Mouse (Mus musculus): ENCODE data around the gene Btbd11.

The Btbd11 gene

DNA sequence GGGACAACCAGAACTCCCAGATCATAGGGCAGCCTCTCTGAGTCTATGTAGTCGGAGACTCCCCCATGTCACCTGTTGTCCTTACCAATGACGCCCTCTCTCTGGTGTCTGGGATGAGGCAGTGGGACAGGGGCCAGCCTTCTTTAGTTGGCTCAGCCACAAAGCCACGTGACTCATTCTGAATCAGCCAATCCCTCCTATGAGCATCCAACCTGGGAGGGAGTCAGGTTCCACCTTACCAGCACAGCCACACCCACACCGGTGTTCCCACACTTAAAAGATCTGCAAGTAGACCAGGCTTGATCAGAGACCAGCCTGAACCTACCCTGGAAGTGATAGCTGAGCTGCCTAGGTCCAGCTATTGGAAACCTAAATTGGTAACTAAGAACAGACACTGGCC is 141.1 kb downstream of the Btbd11 start:
- DNase-seq: no peak

DNA sequence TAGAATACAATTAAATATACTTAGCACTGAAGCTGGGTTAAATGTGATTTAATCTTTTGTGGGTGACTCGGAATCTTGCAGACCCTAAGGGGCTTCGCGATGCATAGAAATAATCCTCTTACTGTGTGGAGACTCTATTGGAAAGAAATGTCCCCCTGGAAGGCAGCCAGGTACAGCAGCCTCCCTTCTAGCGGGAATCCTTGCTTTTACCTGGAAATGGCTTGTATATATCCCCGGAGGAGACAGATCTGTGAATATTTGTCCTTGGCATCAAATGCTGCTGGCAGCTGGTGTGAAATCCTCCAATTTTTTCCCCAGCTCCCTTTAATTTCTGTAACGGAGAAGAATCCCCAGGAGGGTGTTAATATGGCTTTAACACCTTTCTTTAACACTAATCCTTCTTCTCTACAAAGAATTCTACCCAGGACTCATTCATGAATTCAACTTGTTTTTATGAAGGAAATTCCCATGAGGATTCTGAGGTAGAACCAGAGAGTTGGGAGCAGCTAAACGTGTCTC is 146.6 kb downstream of the Btbd11 start:
- DNase-seq: no peak

GRCm38 (mm10) chr10:85538051-85538753 is 151.6 kb downstream of the Btbd11 start:
- no peak for DNase-seq

DNA sequence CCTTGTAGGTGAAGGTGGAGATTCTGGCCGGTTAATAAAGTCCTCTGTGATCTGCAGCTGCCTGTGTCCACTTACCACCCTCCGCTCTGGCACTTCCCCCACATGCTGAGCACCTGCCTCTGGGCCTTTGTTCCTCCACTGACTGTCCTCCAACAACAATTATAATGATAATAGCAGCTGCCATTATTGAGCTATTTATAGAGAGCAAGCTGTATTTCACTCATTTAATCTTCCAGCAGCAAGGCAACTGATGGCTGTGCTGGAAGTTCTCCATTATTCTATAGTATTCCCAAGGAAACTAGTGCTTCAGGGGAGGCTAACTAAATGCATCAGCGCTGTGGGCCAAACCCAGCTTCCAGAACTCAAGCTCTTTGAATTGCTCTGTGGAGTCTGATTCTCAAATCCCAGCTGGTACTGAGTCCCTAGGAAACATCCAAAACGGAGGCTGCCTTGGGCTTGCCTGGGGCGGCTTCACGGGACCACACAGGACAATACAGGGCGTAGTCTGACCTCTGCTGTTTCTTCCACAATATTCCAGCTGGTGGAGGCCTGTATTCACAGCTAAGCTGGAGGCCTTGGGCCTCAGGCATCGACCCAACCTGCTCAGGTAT is 153.0 kb downstream of the Btbd11 start:
- no peak for DNase-seq

DNA sequence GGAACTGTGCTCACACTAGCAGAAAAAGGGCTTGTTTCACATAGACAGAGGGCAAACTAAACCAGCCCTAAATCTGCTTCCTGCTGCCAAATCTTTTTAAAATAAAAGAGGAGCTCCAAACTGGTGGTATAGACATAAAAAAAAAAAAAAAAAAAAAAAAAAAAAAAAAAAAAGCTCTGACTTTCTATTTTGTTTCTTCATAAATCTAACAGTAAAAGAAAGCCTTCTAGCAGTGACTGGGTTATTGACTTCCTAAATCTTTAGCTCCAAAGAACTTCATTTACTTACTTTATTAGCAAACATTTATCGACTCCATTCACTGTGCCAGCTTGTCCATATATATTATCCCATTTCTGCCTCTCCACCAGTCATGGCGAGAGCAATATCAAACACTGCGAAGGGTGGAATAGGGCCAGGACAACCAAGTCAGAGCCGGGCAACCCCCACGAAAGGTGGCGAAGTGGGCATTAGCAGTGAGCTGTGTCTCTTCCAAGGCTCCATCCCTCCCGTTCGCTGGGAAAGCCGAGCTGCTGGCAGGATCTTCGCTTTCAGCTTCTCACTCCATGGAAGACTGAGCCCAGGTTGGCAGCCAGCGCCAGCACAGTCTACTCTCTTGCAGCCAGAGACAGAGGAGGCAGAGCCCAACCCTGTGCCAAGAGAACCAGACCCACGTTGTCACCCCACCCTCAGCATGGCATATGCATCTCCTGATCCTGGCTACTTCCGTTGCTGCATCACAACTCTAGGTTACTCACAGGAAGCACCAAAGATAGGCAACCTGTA is 153.9 kb downstream of the Btbd11 start:
- no peak for DNase-seq

GRCm38 (mm10) chr10:85541481-85541880 is 154.9 kb downstream of the Btbd11 start:
- no peak for DNase-seq

GRCm38 (mm10) chr10:85541892-85542630 is 155.4 kb downstream of the Btbd11 start:
- DNase-seq: no peak

DNA sequence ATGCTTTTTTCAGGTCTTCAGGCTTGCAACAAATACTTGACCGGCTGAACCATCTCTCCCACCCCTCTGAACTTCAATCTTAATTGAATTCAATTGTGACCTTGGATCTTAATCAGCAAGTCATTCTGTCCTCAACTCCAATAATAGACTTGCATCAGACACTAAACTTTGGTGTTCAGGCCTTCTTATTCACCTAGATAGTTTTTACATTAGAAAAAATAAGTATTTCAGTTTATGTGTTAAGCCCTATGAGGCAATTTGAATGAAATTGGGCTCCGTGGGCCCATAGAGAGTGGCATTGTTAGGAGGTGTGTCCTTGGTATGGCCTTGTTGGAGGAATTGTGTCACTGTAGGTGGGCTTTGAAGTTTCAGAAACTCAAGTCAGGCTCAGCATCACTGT is 156.7 kb downstream of the Btbd11 start:
- DNase-seq: no peak

GRCm38 (mm10) chr10:85544991-85545390 is 158.4 kb downstream of the Btbd11 start:
- no peak for DNase-seq

DNA sequence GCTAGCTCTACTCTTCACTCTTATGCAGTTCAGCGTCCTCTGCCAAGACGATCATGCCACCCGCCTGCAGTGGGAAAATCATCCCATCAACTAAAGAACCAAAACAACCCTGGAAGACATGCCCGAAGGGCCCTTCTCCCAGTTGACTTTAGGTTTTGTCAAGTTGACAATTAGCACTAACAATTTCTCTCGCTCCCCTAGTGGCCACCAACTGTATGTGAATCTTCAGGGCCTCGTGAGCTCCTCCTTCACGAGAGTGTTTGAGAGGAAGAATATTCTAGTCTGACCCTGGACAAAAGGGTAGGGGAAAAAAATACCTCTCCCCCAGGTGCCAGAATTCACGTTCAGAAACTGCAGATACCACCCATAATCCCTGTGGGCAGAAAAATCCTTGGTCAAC is 168.6 kb downstream of the Btbd11 start:
- no peak for DNase-seq

DNA sequence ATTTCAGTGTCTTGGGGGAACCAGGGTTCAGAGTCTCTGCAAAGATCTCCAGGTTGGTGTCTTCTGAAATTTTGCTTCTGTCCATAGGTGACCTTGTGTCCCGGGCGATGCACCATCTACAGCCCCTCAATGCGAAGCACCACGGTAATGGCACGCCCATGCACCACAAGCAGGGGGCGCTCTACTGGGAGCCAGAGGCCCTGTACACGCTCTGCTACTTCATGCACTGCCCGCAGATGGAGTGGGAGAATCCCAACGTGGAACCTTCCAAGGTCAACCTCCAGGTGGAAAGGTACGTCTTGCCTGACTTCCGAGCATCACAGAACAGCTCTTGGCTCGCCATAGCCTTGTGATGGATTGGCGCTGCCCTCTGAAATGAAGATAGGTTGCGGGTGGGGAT is 174.8 kb downstream of the Btbd11 start:
- DNase-seq: no peak

- DNase-seq: no peak
These were observed 184.8 kb downstream of the Btbd11 start for GRCm38 (mm10) chr10:85571456-85571855.

- DNase-seq: no peak
These were observed 186.0 kb downstream of the Btbd11 start for GRCm38 (mm10) chr10:85572571-85572970.

DNA sequence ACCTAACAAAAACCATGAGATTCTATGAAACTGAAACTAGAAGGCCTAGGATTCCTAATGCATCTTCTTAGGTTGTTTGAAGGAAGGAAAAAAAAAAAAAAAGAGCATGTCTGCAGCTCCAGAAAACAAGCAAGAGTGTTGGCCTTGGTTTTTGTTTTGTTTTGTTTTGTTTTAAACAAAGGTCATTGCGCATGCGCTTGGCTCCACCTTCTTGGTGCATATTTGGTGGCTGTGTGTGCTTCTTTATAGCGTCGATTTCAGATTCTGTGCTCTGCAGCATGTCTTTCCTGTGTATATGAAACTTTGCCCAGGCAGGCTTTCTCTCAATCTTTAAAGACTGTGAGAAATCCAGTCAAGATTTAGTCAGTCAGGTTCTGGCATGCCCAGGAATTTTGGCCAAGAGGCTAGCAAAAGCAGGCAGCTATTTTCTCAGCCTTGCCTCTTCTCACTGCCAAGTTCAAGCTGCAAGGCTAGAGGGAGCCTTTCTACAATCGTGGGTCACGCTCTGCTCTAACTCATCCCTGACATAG is 191.3 kb downstream of the Btbd11 start:
- DNase-seq: no peak

- no peak for DNase-seq
These were observed 192.2 kb downstream of the Btbd11 start for GRCm38 (mm10) chr10:85578571-85579465.

GRCm38 (mm10) chr10:85587758-85588157 is 201.1 kb downstream of the Btbd11 start:
- no peak for DNase-seq

DNA sequence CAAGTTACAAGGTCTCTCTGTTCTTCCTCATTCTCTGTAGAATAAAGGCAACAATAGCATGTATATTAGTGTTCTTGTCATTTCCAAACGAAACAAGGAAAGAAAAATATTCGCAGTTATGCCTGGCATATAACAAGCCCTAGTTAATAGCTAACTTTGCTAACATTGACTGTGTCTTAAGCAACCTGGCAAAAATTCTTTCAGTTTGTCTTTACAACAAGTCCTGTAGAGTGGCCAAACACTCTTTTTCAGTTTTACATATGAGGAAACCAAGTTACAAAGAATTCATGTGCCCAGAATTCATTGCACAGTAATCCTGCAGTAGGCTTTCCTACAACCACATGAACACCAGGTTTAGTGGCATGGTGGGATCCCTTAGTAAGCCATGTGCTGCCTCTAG is 203.4 kb downstream of the Btbd11 start:
- DNase-seq: no peak

DNA sequence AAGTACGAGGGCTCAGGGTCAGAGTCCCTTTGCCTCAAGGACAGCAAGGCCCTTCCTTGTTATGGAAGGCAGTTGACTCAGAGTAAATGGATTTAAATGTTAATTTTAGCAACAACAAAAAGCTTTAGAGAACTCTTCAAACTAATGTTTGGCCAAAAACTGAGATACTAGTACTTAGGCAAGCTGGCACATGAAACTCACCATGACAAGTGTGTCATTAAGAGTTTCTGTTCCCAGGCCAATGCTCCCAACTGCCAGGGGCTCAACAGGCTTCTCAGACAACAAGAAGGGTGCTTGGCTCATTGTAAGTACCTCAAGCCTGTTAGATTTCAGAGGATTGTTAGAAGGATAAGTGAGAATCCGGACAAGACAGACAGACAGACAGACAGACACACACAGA is 204.7 kb downstream of the Btbd11 start:
- DNase-seq: no peak

DNA sequence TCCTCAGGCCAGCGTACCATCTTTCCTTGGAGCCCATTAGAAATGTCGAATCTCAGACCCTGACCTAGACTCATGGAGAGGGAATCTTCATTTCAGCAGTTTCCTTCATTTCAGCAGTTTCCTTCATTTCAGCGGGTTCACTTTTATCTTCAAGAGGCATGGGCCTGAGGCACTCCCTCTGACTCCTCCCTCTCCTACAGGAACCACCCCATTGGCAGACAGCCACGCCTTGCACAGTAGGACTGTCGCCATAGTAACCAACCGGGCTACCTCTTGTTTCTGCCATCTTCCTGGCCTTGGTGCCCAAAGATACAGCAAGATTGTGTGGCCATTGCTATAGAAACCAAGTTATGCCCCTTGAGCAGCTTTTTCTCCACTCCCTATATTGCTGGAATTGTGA is 205.4 kb downstream of the Btbd11 start:
- no peak for DNase-seq

DNA sequence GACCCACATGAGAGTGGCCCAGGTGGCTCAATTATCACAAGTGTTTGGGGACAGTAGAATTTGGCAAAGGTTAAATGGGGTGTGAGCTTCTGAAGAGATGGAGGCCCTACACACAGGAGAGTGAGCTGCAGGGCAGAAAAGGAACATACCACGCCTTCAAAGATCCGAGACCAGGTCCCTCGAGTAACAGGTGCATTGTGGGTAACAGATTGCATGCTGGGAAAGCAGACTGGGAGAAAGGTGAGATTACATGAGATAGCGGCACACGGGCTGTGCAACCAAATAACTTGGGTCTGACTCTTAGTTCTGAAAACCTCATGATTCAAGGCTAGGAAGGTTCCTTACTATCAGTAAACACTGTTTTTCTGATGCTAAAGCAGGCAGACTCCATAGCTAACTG is 209.7 kb downstream of the Btbd11 start:
- no peak for DNase-seq

DNA sequence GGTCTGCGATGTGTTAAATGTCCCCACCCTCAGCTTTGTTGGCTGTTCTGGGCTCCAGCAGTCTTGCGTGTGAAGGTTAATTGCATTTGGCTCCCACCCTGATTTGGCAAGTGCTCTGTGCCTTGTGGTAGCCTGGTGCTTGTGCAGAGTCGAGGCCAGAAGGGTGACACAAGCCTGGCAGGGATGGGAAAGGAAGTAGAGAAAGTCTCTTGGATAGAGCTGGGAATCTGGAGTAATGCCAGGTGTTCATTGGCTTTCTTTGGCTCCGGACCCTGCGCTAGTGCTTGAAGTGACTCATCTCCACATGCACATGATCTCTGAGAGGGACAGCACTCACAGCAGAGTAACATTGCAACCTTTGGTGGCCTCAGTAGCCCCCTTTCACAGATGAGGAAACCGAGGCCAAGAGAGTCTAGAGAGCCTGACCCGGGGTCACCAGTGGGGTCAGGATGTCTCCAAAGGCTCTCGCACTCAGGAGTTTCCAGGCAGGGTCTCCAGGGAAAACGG is 211.5 kb downstream of the Btbd11 start:
- no peak for DNase-seq

Measured in thymus, adult 18-20 months (tissue).